Mouse (Mus musculus) heart, adult 2 months (tissue): ENCODE measurements around the gene Pla2g12b.

Experiments
- CTCF ChIP-seq: fragments of 200-600 bp; IDR thresholded peaks from 2 replicates; pipeline ENCODE4 v1.8.1; 2022; ENCODE audit warnings: antibody characterized with exemption, mild to moderate bottlenecking, moderate library complexity
- EP300 ChIP-seq: fragments of 200-500 bp; IDR thresholded peaks from 2 replicates; pipeline ENCODE4 v1.6.1; 2011; ENCODE audit warnings: low read depth, low read length, control low read depth; ENCODE audit not compliant: insufficient read depth
- POLR2A ChIP-seq: fragments of 200-500 bp; IDR thresholded peaks from 2 replicates; pipeline ENCODE4 v1.6.1; 2011; ENCODE audit warnings: mild to moderate bottlenecking, low read depth, low read length, control low read depth; ENCODE audit not compliant: insufficient read depth

DNA sequence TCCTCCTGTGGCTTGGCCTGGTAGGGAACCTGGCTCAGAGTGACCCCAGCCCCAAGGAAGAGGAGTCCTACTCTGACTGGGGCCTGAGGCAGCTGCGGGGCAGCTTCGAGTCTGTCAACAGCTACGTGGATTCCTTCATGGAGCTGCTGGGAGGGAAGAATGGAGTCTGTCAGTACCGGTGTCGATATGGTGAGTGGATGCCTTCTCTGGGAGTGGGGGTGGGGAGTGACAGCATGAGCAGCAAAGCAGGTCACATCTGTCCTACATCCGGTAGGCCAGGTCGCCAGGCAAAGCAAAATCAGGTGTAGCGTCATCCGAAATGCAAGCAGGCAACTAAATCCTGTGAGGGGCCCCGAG, 311 bp downstream of the Pla2g12b start:
- no peak for TF ChIP-seq CTCF
- TF ChIP-seq EP300: no peak
- TF ChIP-seq POLR2A: no peak
